Comparison of ENCODE assay signal across 22 mouse cellular contexts in genomic region chr11:61676216-61676854, GRCm38 (mm10). TPM values are rescaled to one million over a fixed set of nuclear protein-coding genes. Genes with fewer than 3 reads are reported as not detected.
DNase-seq lines count a peak whose midpoint lies in the region; ATAC-seq and TF ChIP-seq lines count a peak whose summit lies in the region.
"Had no signal": no experiment of that assay in that cellular context is flagged by ENCODE, and none has a peak within 500 bp of the region (broad histone marks: within the 10 kb centered on the region; RNA-seq: fewer than 3 reads in every experiment).

No protein-coding gene starts in this region.

- DNase-seq in layer of hippocampus, adult 18-20 months (ENCODE audit: low spot score in 2 of 2), result no peak
- DNase-seq in liver, embryonic 11.5 days (ENCODE audit: low spot score), result no peak
- DNase-seq: adrenal gland, postnatal 25 days; cerebellum, adult 18-20 months; cerebellum, postnatal 36 days; forebrain, postnatal 0 days; gastrocnemius, postnatal 14 days; heart, adult 2 months; kidney, adult 18-20 months; liver, postnatal 0 days; lung, postnatal 14 days; thymus, adult 2 months had no signal

- TF ChIP-seq EP300 in ES-Bruce4 (IDR thresholded peaks at IDR 0.05; ENCODE audit: insufficient read depth, low read depth, low read length), result no peak

- H3K9me3 ChIP-seq in ES-Bruce4 (replicated peaks; ENCODE audit: control insufficient read depth, insufficient read depth, low read length, poor library complexity, severe bottlenecking), result no peaks in the 10 kb centered on the region
- no peaks in the 10 kb centered on the region for H3K9me3 ChIP-seq in embryonic facial prominence, embryonic 13.5 days
- H3K9me3 ChIP-seq in limb, embryonic 13.5 days, result no peaks in the 10 kb centered on the region
- H3K9me3 ChIP-seq in liver, embryonic 11.5 days (ENCODE audit: control insufficient read depth, low read length), result no peaks in the 10 kb centered on the region
- no peaks in the 10 kb centered on the region for H3K9me3 ChIP-seq in heart, embryonic 11.5 days (replicated peaks; ENCODE audit: control insufficient read depth, low read length)
- H3K9me3 ChIP-seq: hindbrain, embryonic 15.5 days; limb, embryonic 15.5 days; neural tube, embryonic 13.5 days had no signal

- 16% methylated on average over 7 of the region's 7 CpGs for WGBS in embryonic facial prominence, embryonic 13.5 days
- 27% methylated on average over 7 of the region's 7 CpGs for WGBS in limb, embryonic 13.5 days
- 70% methylated on average over 7 of the region's 7 CpGs for WGBS in liver, embryonic 11.5 days
- WGBS in heart, embryonic 11.5 days (ENCODE audit: insufficient replicate concordance), result 72% methylated on average over 7 of the region's 7 CpGs

- no peak for TF ChIP-seq POLR2A in ES-Bruce4 (IDR thresholded peaks at IDR 0.05; ENCODE audit: insufficient read depth, low read length)

- H3K4me3 ChIP-seq in ES-Bruce4 (ENCODE audit: low read depth, low read length), result no peak overlapping the region
- no peak overlapping the region for H3K4me3 ChIP-seq in embryonic facial prominence, embryonic 13.5 days
- no peak overlapping the region for H3K4me3 ChIP-seq in limb, embryonic 13.5 days
- no peak overlapping the region for H3K4me3 ChIP-seq in liver, embryonic 11.5 days (ENCODE audit: low read depth, low read length)
- no peak overlapping the region for H3K4me3 ChIP-seq in heart, embryonic 11.5 days (ENCODE audit: low read depth, low read length)
- H3K4me3 ChIP-seq: erythroblast, embryonic 14.5 days; heart, adult 2 months; hindbrain, embryonic 15.5 days; limb, embryonic 15.5 days; neural tube, embryonic 13.5 days had no signal

- peaks cover 9% of the 10 kb centered on the region for H3K4me1 ChIP-seq in ES-Bruce4 (ENCODE audit: control insufficient read depth, insufficient read depth, low read length)
- H3K4me1 ChIP-seq in embryonic facial prominence, embryonic 13.5 days, result peaks cover 36% of the 10 kb centered on the region
- H3K4me1 ChIP-seq in limb, embryonic 13.5 days, result peaks cover 33% of the 10 kb centered on the region
- H3K4me1 ChIP-seq in liver, embryonic 11.5 days (replicated peaks; ENCODE audit: control insufficient read depth, insufficient read depth, low read length), result no peaks in the 10 kb centered on the region
- peaks cover 8% of the 10 kb centered on the region; the same call in 1 of the 2 replicates for H3K4me1 ChIP-seq in heart, embryonic 11.5 days (ENCODE audit: control insufficient read depth, insufficient read depth, low read length)

- H3K36me3 ChIP-seq in ES-Bruce4 (ENCODE audit: control insufficient read depth, insufficient read depth, low read length, poor library complexity, severe bottlenecking), result no peaks in the 10 kb centered on the region
- no peaks in the 10 kb centered on the region for H3K36me3 ChIP-seq in embryonic facial prominence, embryonic 13.5 days
- H3K36me3 ChIP-seq in limb, embryonic 13.5 days, result no peaks in the 10 kb centered on the region
- no peaks in the 10 kb centered on the region for H3K36me3 ChIP-seq in liver, embryonic 11.5 days (ENCODE audit: control insufficient read depth, insufficient read depth, low read length)
- H3K36me3 ChIP-seq in heart, embryonic 11.5 days (ENCODE audit: control insufficient read depth, insufficient read depth, low read length), result no peaks in the 10 kb centered on the region
- H3K36me3 ChIP-seq: hindbrain, embryonic 15.5 days; limb, embryonic 15.5 days; neural tube, embryonic 13.5 days had no signal

- peak overlapping the region; percentile 15; the same call in 1 of the 2 replicates for H3K4me2 ChIP-seq in embryonic facial prominence, embryonic 13.5 days
- H3K4me2 ChIP-seq in limb, embryonic 13.5 days (replicated peaks), result no peak overlapping the region
- H3K4me2 ChIP-seq in liver, embryonic 11.5 days, result no peak overlapping the region
- H3K4me2 ChIP-seq in heart, embryonic 11.5 days, result no peak overlapping the region
- H3K4me2 ChIP-seq: hindbrain, embryonic 15.5 days; limb, embryonic 15.5 days; neural tube, embryonic 13.5 days had no signal

- H3K27ac ChIP-seq in ES-Bruce4 (ENCODE audit: insufficient read depth, low read length), result no peak overlapping the region
- H3K27ac ChIP-seq in embryonic facial prominence, embryonic 13.5 days, result peak overlapping the region; percentile 57
- H3K27ac ChIP-seq in limb, embryonic 13.5 days, result 0 out of 2 replicates have a peak overlapping the region, but pooled peaks have one; percentile 22
- no peak overlapping the region for H3K27ac ChIP-seq in liver, embryonic 11.5 days (ENCODE audit: low read depth, low read length)
- H3K27ac ChIP-seq in heart, embryonic 11.5 days (ENCODE audit: low read depth, low read length), result no peak overlapping the region
- H3K27ac ChIP-seq: heart, adult 2 months; hindbrain, embryonic 15.5 days; limb, embryonic 15.5 days; neural tube, embryonic 13.5 days had no signal

- 0 out of 2 replicates have a peak overlapping the region, but pooled peaks have one; percentile 49 for H3K9ac ChIP-seq in ES-Bruce4 (ENCODE audit: low read depth, poor library complexity, severe bottlenecking)
- H3K9ac ChIP-seq in embryonic facial prominence, embryonic 13.5 days, result peak overlapping the region; percentile 57; the same call in 1 of the 2 replicates
- no peak overlapping the region for H3K9ac ChIP-seq in limb, embryonic 13.5 days
- H3K9ac ChIP-seq in liver, embryonic 11.5 days (ENCODE audit: low read depth, low read length), result no peak overlapping the region
- H3K9ac ChIP-seq in heart, embryonic 11.5 days (ENCODE audit: low read depth, low read length), result no peak overlapping the region
- H3K9ac ChIP-seq: forebrain, postnatal 0 days; hindbrain, embryonic 15.5 days; limb, embryonic 15.5 days; liver, postnatal 0 days; neural tube, embryonic 13.5 days had no signal

- H3K27me3 ChIP-seq in ES-Bruce4 (ENCODE audit: control insufficient read depth, insufficient read depth, low read length, poor library complexity, severe bottlenecking), result no peaks in the 10 kb centered on the region
- no peaks in the 10 kb centered on the region; the same call in 1 of the 2 replicates for H3K27me3 ChIP-seq in embryonic facial prominence, embryonic 13.5 days
- H3K27me3 ChIP-seq in limb, embryonic 13.5 days, result 0 out of 2 replicates have a peak, but pooled peaks cover 4% of the 10 kb centered on the region
- peaks cover 8% of the 10 kb centered on the region; the same call in 1 of the 2 replicates for H3K27me3 ChIP-seq in liver, embryonic 11.5 days (replicated peaks; ENCODE audit: control insufficient read depth, insufficient read depth, low read length)
- peaks cover 6% of the 10 kb centered on the region; the same call in 1 of the 2 replicates for H3K27me3 ChIP-seq in heart, embryonic 11.5 days (ENCODE audit: control insufficient read depth, insufficient read depth, low read length)
- H3K27me3 ChIP-seq: limb, embryonic 15.5 days; neural tube, embryonic 13.5 days had no signal

- TF ChIP-seq CTCF in ES-Bruce4 (IDR thresholded peaks at IDR 0.05; ENCODE audit: low read depth, low read length), result no peak

- peak; percentile 29 for ATAC-seq in CD4-positive, CD25-positive, alpha-beta regulatory T cell, adult 4 months
- ATAC-seq in embryonic facial prominence, embryonic 13.5 days (ENCODE audit: insufficient number of reproducible peaks, insufficient read depth, low FRiP score, low TSS enrichment, low read depth), result no peak
- ATAC-seq in limb, embryonic 13.5 days (ENCODE audit: low FRiP score, low read depth), result no peak
- no peak for ATAC-seq in liver, embryonic 11.5 days (replicated peaks; ENCODE audit: low FRiP score)
- no peak for ATAC-seq in heart, embryonic 11.5 days (replicated peaks; ENCODE audit: insufficient number of reproducible peaks, low FRiP score, low TSS enrichment)
- ATAC-seq: forebrain, postnatal 0 days; liver, postnatal 0 days had no signal

RNA-seq across cellular contexts. Expression of gene Fam83g, which starts 7.6 kb away (rescaled TPM):
- polyA plus RNA-seq in CD4-positive, CD25-positive, alpha-beta regulatory T cell, adult 4 months (2017; shearing (Covaris generic)), result under 1 TPM; 0.08 to 0.41 TPM
- polyA plus RNA-seq in ES-Bruce4 (2011; ENCODE audit: insufficient read depth, insufficient read length, low read depth, missing spikeins), result 7.7 and 8.7 TPM in 2 replicates
- 2.8 and 3.9 TPM in 2 replicates for polyA plus RNA-seq in embryonic facial prominence, embryonic 13.5 days (2015; fragmentation: Nextera tagmentation; extraction: Ambion mirVana)
- polyA plus RNA-seq in limb, embryonic 13.5 days (2015; fragmentation: Nextera tagmentation; extraction: Ambion mirVana), result 2.2 and 2.3 TPM in 2 replicates
- total RNA-seq in layer of hippocampus, adult 18-20 months (2021), result under 1 TPM in 1 of 2 experiments, not detected in 1; 0.07 TPM
- 5.0 and 5.5 TPM in 2 replicates for polyA plus RNA-seq in liver, embryonic 11.5 days (2014; fragmentation: Nextera tagmentation; extraction: Ambion mirVana)
- polyA plus RNA-seq in heart, embryonic 11.5 days (2014; fragmentation: Nextera tagmentation; extraction: Ambion mirVana), result 1.6 and 2.0 TPM in 2 replicates

RNA-seq across cellular contexts. Expression of gene Grap, which starts 23.3 kb away (rescaled TPM):
- 100 to 1,000 TPM; 220 to 344 TPM for polyA plus RNA-seq in CD4-positive, CD25-positive, alpha-beta regulatory T cell, adult 4 months (2017; shearing (Covaris generic))
- not detected in 2 replicates for polyA plus RNA-seq in ES-Bruce4 (2011; ENCODE audit: insufficient read depth, insufficient read length, low read depth, missing spikeins)
- 8.3 and 10.1 TPM in 2 replicates for polyA plus RNA-seq in embryonic facial prominence, embryonic 13.5 days (2015; fragmentation: Nextera tagmentation; extraction: Ambion mirVana)
- 6.8 and 7.0 TPM in 2 replicates for polyA plus RNA-seq in limb, embryonic 13.5 days (2015; fragmentation: Nextera tagmentation; extraction: Ambion mirVana)
- 1 to 10 TPM; 3.8 to 4.5 TPM for total RNA-seq in layer of hippocampus, adult 18-20 months (2021)
- polyA plus RNA-seq in liver, embryonic 11.5 days (2014; fragmentation: Nextera tagmentation; extraction: Ambion mirVana), result 9.5 and 9.9 TPM in 2 replicates
- polyA plus RNA-seq in heart, embryonic 11.5 days (2014; fragmentation: Nextera tagmentation; extraction: Ambion mirVana), result 7.3 and 8.9 TPM in 2 replicates

RNA-seq across cellular contexts. Expression of gene Slc5a10, which starts 44.3 kb away (rescaled TPM):
- not detected for polyA plus RNA-seq in CD4-positive, CD25-positive, alpha-beta regulatory T cell, adult 4 months (2017; shearing (Covaris generic))
- 0.35 TPM in 1 of 2 replicates, not detected in the other for polyA plus RNA-seq in ES-Bruce4 (2011; ENCODE audit: insufficient read depth, insufficient read length, low read depth, missing spikeins)
- polyA plus RNA-seq in embryonic facial prominence, embryonic 13.5 days (2015; fragmentation: Nextera tagmentation; extraction: Ambion mirVana), result not detected in 2 replicates
- polyA plus RNA-seq in limb, embryonic 13.5 days (2015; fragmentation: Nextera tagmentation; extraction: Ambion mirVana), result 0.08 TPM in 1 of 2 replicates, not detected in the other
- total RNA-seq in layer of hippocampus, adult 18-20 months (2021), result under 1 TPM; 0.36 to 0.37 TPM
- polyA plus RNA-seq in liver, embryonic 11.5 days (2014; fragmentation: Nextera tagmentation; extraction: Ambion mirVana), result not detected in 2 replicates
- polyA plus RNA-seq in heart, embryonic 11.5 days (2014; fragmentation: Nextera tagmentation; extraction: Ambion mirVana), result not detected in 2 replicates
- total RNA-seq: adrenal gland, postnatal 25 days; gastrocnemius, postnatal 14 days; heart, adult 2 months had no signal
- polyA plus RNA-seq: erythroblast, embryonic 14.5 days; heart, adult 2 months; heart, postnatal 0 days; hindbrain, embryonic 15.5 days; limb, embryonic 15.5 days; liver, postnatal 0 days; neural tube, embryonic 13.5 days had no signal

Comparison
In these comparisons a context has a peak if more than half of its experiments do, and no peak if none do; other contexts are left out.
1. H3K27ac ChIP-seq: peak in embryonic facial prominence, embryonic 13.5 days (single experiment) and limb, embryonic 13.5 days (single experiment); none in ES-Bruce4 (single experiment), liver, embryonic 11.5 days (single experiment) and heart, embryonic 11.5 days (single experiment).
2. H3K9ac ChIP-seq: peak in ES-Bruce4 (single experiment) and embryonic facial prominence, embryonic 13.5 days (single experiment); none in limb, embryonic 13.5 days (single experiment), liver, embryonic 11.5 days (single experiment) and heart, embryonic 11.5 days (single experiment).
3. RNA of gene Grap, which starts 23.3 kb away (polyA plus RNA-seq): 220 to 344 TPM in CD4-positive, CD25-positive, alpha-beta regulatory T cell, adult 4 months; 9.5 to 9.9 TPM in liver, embryonic 11.5 days, 8.3 to 10.1 TPM in embryonic facial prominence, embryonic 13.5 days, 7.3 to 8.9 TPM in heart, embryonic 11.5 days, 6.8 to 7.0 TPM in limb, embryonic 13.5 days and not detected in ES-Bruce4; every median in the first group is over 10 times any median in the second.